Mouse (Mus musculus) bone marrow, adult 2 months (tissue): ENCODE measurements around the gene Tmem94.

ENCODE experiments used
- CTCF ChIP-seq: fragments of 200-500 bp; IDR thresholded peaks from 2 replicates; pipeline ENCODE4 v1.5.1; 2011; ENCODE audit warnings: low read length, control low read depth; ENCODE audit not compliant: control insufficient read depth, insufficient read depth
- POLR2A ChIP-seq: fragments of 200-500 bp; IDR thresholded peaks from 2 replicates; pipeline ENCODE4 v1.6.1; 2011; ENCODE audit warnings: low read depth, mild to moderate bottlenecking, control low read depth, low read length, borderline replicate concordance; ENCODE audit not compliant: control insufficient read depth

- no peak for TF ChIP-seq CTCF
- TF ChIP-seq POLR2A = no peak
These were observed 59.6 kb downstream of the Tmem94 start for GRCm38 (mm10) chr11:115824813-115825212.
